In the genomic region with DNA sequence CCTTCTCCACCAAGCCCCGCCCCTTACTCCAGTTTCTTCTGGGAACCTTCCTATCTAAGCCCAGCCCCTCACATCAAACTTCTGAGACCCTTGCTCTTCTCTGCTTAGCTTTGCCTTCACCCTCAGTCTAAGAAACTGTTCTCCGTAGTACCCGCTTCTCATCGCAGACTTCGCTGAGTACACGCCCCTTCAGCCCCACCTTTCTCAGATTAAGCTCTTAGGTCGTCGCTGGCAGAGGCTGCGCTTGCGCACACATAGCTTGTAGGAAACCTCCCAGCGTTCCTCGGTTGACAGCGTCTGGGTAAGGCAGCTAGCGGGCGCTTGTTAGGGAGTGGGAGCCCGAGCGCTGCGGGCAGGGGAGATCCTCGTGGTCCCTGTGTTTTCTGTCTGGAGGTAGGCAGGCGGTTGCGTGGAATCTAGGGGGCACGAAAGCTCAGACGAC, we compare ENCODE assay signal across 8 mouse cellular contexts. TPM values are rescaled to one million over a fixed set of nuclear protein-coding genes. Genes with fewer than 3 reads are reported as not detected.
DNase-seq lines count a peak whose midpoint lies in the region; ATAC-seq and TF ChIP-seq lines count a peak whose summit lies in the region.

Gene Zfp78 (plus strand): TSS at position 234 of the 442 bp plus-strand sequence.

- H3K27ac ChIP-seq in hindbrain, embryonic 16.5 days (ENCODE audit: low read depth, low read length): peak within 1 kb of the TSS; percentile 93
- peak within 1 kb of the TSS; percentile 82 for H3K27ac ChIP-seq in liver, embryonic 15.5 days (replicated peaks)
- H3K27ac ChIP-seq in olfactory bulb, adult 2 months (ENCODE audit: insufficient read depth, low read depth, low read length): peak within 1 kb of the TSS; percentile 85

- no peaks in the 10 kb centered on the region for H3K9me3 ChIP-seq in hindbrain, embryonic 16.5 days (ENCODE audit: control insufficient read depth, low read length)
- H3K9me3 ChIP-seq in liver, embryonic 15.5 days (replicated peaks): no peaks in the 10 kb centered on the region

- no peaks in the 10 kb centered on the region for H3K27me3 ChIP-seq in hindbrain, embryonic 16.5 days (replicated peaks; ENCODE audit: control insufficient read depth, insufficient read depth, low read length)
- H3K27me3 ChIP-seq in liver, embryonic 15.5 days: no peaks in the 10 kb centered on the region

- peak; percentile 83 for ATAC-seq in hindbrain, embryonic 16.5 days
- peak; percentile 75 for ATAC-seq in liver, embryonic 15.5 days (ENCODE audit: insufficient read depth)

- H3K4me3 ChIP-seq in hindbrain, embryonic 16.5 days (ENCODE audit: low read length): peak within 1 kb of the TSS; percentile 47
- H3K4me3 ChIP-seq in liver, embryonic 15.5 days (replicated peaks): peak within 1 kb of the TSS; percentile 66
- H3K4me3 ChIP-seq in olfactory bulb, adult 2 months (ENCODE audit: insufficient read depth, low read depth, low read length): peak within 1 kb of the TSS; percentile 58

- peak; percentile 88 to 89 for DNase-seq in lung, adult 18-20 months
- no peak for DNase-seq in lung, postnatal 14 days
- DNase-seq in WW6 (ENCODE audit: low read depth, low spot score): peak; percentile 83
- DNase-seq in fat pad, adult 2 months (ENCODE audit: extremely low read depth, low read depth, low spot score): peak; percentile 68
- DNase-seq in yolk sac, embryonic 10.5 days (ENCODE audit: low spot score): no peak

- TF ChIP-seq POLR2A in olfactory bulb, adult 2 months (IDR thresholded peaks at IDR 0.05; ENCODE audit: insufficient read depth, low read depth, low read length): peak; percentile 72

- H3K4me2 ChIP-seq in hindbrain, embryonic 16.5 days (ENCODE audit: low read length): peak within 1 kb of the TSS; percentile 81
- H3K4me2 ChIP-seq in liver, embryonic 15.5 days: peak within 1 kb of the TSS; percentile 78

- TF ChIP-seq CTCF in olfactory bulb, adult 2 months (IDR thresholded peaks at IDR 0.05; ENCODE audit: insufficient read depth, low read depth, low read length): no peak

- peaks cover 6% of the 10 kb centered on the region for H3K4me1 ChIP-seq in hindbrain, embryonic 16.5 days (ENCODE audit: control insufficient read depth, insufficient read depth, low read depth, low read length)
- H3K4me1 ChIP-seq in liver, embryonic 15.5 days (replicated peaks): peaks cover 69% of the 10 kb centered on the region
- no peaks in the 10 kb centered on the region for H3K4me1 ChIP-seq in olfactory bulb, adult 2 months (ENCODE audit: control insufficient read depth, insufficient read depth, low read length)

- WGBS in hindbrain, embryonic 16.5 days: 0% methylated on average over 23 of the region's 23 CpGs
- WGBS in liver, embryonic 15.5 days (ENCODE audit: insufficient replicate concordance): under 1% methylated on average over 23 of the region's 23 CpGs
- WGBS in olfactory bulb, adult 2 months: under 1% methylated on average over 23 of the region's 23 CpGs

- H3K36me3 ChIP-seq in hindbrain, embryonic 16.5 days (ENCODE audit: control insufficient read depth, insufficient read depth, low read length): no peaks in the 10 kb centered on the region
- H3K36me3 ChIP-seq in liver, embryonic 15.5 days (replicated peaks): no peaks in the 10 kb centered on the region

- H3K9ac ChIP-seq in hindbrain, embryonic 16.5 days (ENCODE audit: low read depth, low read length): peak within 1 kb of the TSS; percentile 72
- H3K9ac ChIP-seq in liver, embryonic 15.5 days: peak within 1 kb of the TSS; percentile 62

RNA-seq across cellular contexts. Expression of gene Zfp78, which starts in this region (rescaled TPM):
- 5.7 and 7.1 TPM in 2 replicates for polyA plus RNA-seq in hindbrain, embryonic 16.5 days (2015; fragmentation: Nextera tagmentation; extraction: Ambion mirVana)
- polyA plus RNA-seq in liver, embryonic 15.5 days (2015; fragmentation: Nextera tagmentation; extraction: Ambion mirVana): 0.90 and 1.0 TPM in 2 replicates
- not detected in 2 replicates for polyA plus RNA-seq in olfactory bulb, adult 2 months (2012; ENCODE audit: insufficient read depth, insufficient read length, low replicate concordance, missing spikeins)

Comparison
In these comparisons a context has a peak if more than half of its experiments do, and no peak if none do; other contexts are left out.
1. DNase-seq: peak in lung, adult 18-20 months (2 of 2), WW6 (single experiment) and fat pad, adult 2 months (single experiment); none in lung, postnatal 14 days (single experiment) and yolk sac, embryonic 10.5 days (single experiment).
2. Peak in every context shown above with its lines, with median percentiles within 50 percentile points of each other: H3K27ac ChIP-seq and H3K4me3 ChIP-seq.